Mouse (Mus musculus): Measurements from ENCODE around the gene Amn. TPM values are rescaled to one million over a fixed set of nuclear protein-coding genes. Genes with fewer than 3 reads are reported as not detected.

The Amn gene
- polyA plus RNA-seq, 1 experiment from 2014 or later, result 1.0 TPM

DNA sequence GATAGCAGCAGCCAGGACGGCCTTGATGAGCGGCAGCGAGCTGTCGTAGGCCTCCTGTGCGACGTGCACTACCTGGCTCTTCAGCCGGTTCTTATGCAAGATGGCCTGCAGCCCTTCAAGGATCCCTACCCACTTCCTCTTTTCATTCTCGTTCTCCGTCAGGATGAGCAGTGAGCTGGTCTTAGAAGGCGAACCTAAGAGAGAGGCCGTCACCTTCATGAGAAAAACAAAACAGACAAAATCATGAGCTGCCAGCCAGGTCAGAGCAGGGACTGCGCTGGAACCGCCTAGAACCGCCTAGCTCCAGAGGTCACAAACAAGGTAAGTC is 31.1 kb downstream of the Amn start:
- no peak overlapping the region for H3K4me2 ChIP-seq
- H3K27me3 ChIP-seq, result no peaks in the 10 kb centered on the region
- no peak overlapping the region for H3K9ac ChIP-seq
- no peaks in the 10 kb centered on the region for H3K4me1 ChIP-seq
- H3K36me3 ChIP-seq, result peaks cover 95% of the 10 kb centered on the region
- ATAC-seq (ENCODE audit: insufficient number of reproducible peaks, low FRiP score, low TSS enrichment, low read depth), result no peak
- H3K4me3 ChIP-seq, result no peak overlapping the region
- no peaks in the 10 kb centered on the region for H3K9me3 ChIP-seq
- H3K27ac ChIP-seq, result no peak overlapping the region
- WGBS, result 94% methylated on average over 14 of the region's 14 CpGs

DNA sequence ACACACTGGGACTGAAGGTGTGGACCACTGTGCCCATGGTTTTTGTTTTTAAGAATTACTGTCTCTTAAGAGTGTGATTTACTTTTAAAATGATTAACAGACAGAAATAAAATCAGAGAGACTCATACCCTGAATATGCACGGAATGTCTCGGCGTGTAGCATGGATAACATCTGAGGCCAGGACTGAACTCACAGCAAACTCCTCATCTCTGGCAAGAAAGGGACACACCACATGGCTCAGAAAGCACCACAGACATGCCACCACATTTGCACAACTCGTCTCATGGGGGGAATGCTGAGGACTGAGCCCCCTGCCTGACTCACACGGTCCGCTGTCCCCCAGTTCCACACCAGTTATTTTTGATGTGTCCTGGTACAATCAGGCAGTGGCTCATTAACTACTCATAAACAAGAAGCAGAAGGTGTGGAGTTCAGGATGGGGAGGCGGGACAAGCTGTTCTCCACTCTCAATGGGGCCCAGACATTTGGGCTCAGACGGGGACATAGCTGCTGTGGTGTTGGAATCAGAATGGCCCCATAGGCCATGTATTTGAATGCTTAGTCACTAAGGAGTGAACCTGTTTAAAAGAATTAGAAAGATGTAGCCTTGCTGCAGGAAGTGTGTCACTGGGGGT is 32.9 kb downstream of the Amn start:
- Histone ChIP-seq H3K36me3 (peaks cover 93% of the 10 kb centered on the region), H3K4me2 (no peak overlapping the region), H3K27ac (no peak overlapping the region), H3K4me1 (no peaks in the 10 kb centered on the region), H3K27me3 (no peaks in the 10 kb centered on the region), H3K4me3 (no peak overlapping the region), H3K9ac (no peak overlapping the region), H3K9me3 (no peaks in the 10 kb centered on the region)
- no peak for ATAC-seq (ENCODE audit: insufficient number of reproducible peaks, low FRiP score, low TSS enrichment, low read depth)
- 84% methylated on average over 8 of the region's 8 CpGs for WGBS

- ATAC-seq (ENCODE audit: insufficient number of reproducible peaks, low FRiP score, low TSS enrichment, low read depth), result no peak
- H3K27me3 ChIP-seq, result no peaks in the 10 kb centered on the region
- H3K9ac ChIP-seq, result no peak overlapping the region
- no peak overlapping the region for H3K4me2 ChIP-seq
- H3K9me3 ChIP-seq, result no peaks in the 10 kb centered on the region
- H3K36me3 ChIP-seq, result peaks cover 98% of the 10 kb centered on the region
- H3K4me3 ChIP-seq, result no peak overlapping the region
- H3K27ac ChIP-seq, result no peak overlapping the region
- 81% methylated on average over 8 of the region's 8 CpGs for WGBS
- H3K4me1 ChIP-seq, result no peaks in the 10 kb centered on the region
Measured at GRCm38 (mm10) chr12:111306821-111307220, 35.9 kb downstream of the Amn start.

GRCm38 (mm10) chr12:111309256-111309655 is 38.4 kb downstream of the Amn start:
- Histone ChIP-seq H3K4me3 (no peak overlapping the region), H3K27me3 (no peaks in the 10 kb centered on the region), H3K36me3 (peaks cover 96% of the 10 kb centered on the region), H3K4me2 (no peak overlapping the region), H3K9me3 (no peaks in the 10 kb centered on the region), H3K9ac (no peak overlapping the region), H3K4me1 (no peaks in the 10 kb centered on the region), H3K27ac (no peak overlapping the region)
- WGBS, result 84% methylated on average over 12 of the region's 12 CpGs
- ATAC-seq (ENCODE audit: insufficient number of reproducible peaks, low FRiP score, low TSS enrichment, low read depth), result no peak

GRCm38 (mm10) chr12:111309931-111310330 is 39.0 kb downstream of the Amn start:
- Histone ChIP-seq H3K9me3 (no peaks in the 10 kb centered on the region), H3K4me3 (no peak overlapping the region), H3K36me3 (peaks cover 95% of the 10 kb centered on the region), H3K27me3 (no peaks in the 10 kb centered on the region), H3K4me1 (no peaks in the 10 kb centered on the region), H3K4me2 (no peak overlapping the region), H3K9ac (no peak overlapping the region), H3K27ac (no peak overlapping the region)
- ATAC-seq (ENCODE audit: insufficient number of reproducible peaks, low FRiP score, low TSS enrichment, low read depth), result no peak
- WGBS, result 87% methylated on average over 14 of the region's 14 CpGs

DNA sequence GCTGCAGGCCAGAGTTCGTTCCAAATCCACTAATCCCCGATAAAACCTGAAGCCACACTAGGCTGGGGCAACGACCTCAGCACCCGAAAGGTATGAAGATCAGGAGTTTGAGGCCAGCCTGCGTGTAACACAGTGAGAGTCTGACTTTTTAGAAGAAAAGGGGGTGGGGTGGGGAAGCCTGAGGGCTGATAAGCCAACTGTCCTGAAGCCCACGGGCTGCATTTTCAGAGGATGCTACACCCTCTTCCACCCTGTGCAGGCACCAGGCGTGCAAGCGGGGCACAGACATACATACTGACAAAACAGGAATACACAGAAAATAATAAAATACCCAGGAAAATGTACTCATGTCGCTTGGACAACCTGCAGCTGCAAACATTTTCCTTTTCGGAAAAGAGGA is 40.9 kb downstream of the Amn start:
- no peak overlapping the region for H3K4me2 ChIP-seq
- no peak overlapping the region for H3K4me3 ChIP-seq
- H3K27ac ChIP-seq, result no peak overlapping the region
- no peak overlapping the region for H3K9ac ChIP-seq
- H3K27me3 ChIP-seq, result no peaks in the 10 kb centered on the region
- H3K36me3 ChIP-seq, result peaks cover 95% of the 10 kb centered on the region
- no peaks in the 10 kb centered on the region for H3K9me3 ChIP-seq
- no peak for ATAC-seq (ENCODE audit: insufficient number of reproducible peaks, low FRiP score, low TSS enrichment, low read depth)
- no peaks in the 10 kb centered on the region for H3K4me1 ChIP-seq
- WGBS, result 93% methylated on average over 10 of the region's 10 CpGs

- 94% methylated on average over 7 of the region's 7 CpGs for WGBS
- Histone ChIP-seq H3K4me2 (no peak overlapping the region), H3K36me3 (peaks cover 98% of the 10 kb centered on the region), H3K27me3 (no peaks in the 10 kb centered on the region), H3K27ac (no peak overlapping the region), H3K4me1 (no peaks in the 10 kb centered on the region), H3K4me3 (no peak overlapping the region), H3K9ac (no peak overlapping the region), H3K9me3 (no peaks in the 10 kb centered on the region)
- ATAC-seq (ENCODE audit: insufficient number of reproducible peaks, low FRiP score, low TSS enrichment, low read depth), result no peak
Measured at GRCm38 (mm10) chr12:111314273-111314672, 43.4 kb downstream of the Amn start.

- Histone ChIP-seq H3K27me3 (no peaks in the 10 kb centered on the region), H3K4me2 (no peak overlapping the region), H3K4me3 (no peak overlapping the region), H3K36me3 (peaks cover 98% of the 10 kb centered on the region), H3K9me3 (no peaks in the 10 kb centered on the region), H3K4me1 (no peaks in the 10 kb centered on the region), H3K9ac (no peak overlapping the region), H3K27ac (no peak overlapping the region)
- 95% methylated on average over 9 of the region's 9 CpGs for WGBS
- no peak for ATAC-seq (ENCODE audit: insufficient number of reproducible peaks, low FRiP score, low TSS enrichment, low read depth)
Measured at GRCm38 (mm10) chr12:111317694-111318093, 46.8 kb downstream of the Amn start.

- Histone ChIP-seq H3K9me3 (no peaks in the 10 kb centered on the region), H3K4me1 (no peaks in the 10 kb centered on the region), H3K27me3 (no peaks in the 10 kb centered on the region), H3K9ac (no peak overlapping the region), H3K27ac (no peak overlapping the region), H3K4me3 (no peak overlapping the region), H3K4me2 (no peak overlapping the region), H3K36me3 (peaks cover 100% of the 10 kb centered on the region)
- no peak for ATAC-seq (ENCODE audit: insufficient number of reproducible peaks, low FRiP score, low TSS enrichment, low read depth)
- WGBS, result 82% methylated on average over 12 of the region's 12 CpGs
Measured at GRCm38 (mm10) chr12:111320549-111320948, 49.7 kb downstream of the Amn start.

GRCm38 (mm10) chr12:111321832-111322231 is 50.9 kb downstream of the Amn start:
- Histone ChIP-seq H3K36me3 (peaks cover 99% of the 10 kb centered on the region), H3K4me1 (no peaks in the 10 kb centered on the region), H3K27ac (no peak overlapping the region), H3K27me3 (no peaks in the 10 kb centered on the region), H3K9me3 (no peaks in the 10 kb centered on the region), H3K4me2 (no peak overlapping the region), H3K4me3 (no peak overlapping the region), H3K9ac (no peak overlapping the region)
- 89% methylated on average over 13 of the region's 13 CpGs for WGBS
- ATAC-seq (ENCODE audit: insufficient number of reproducible peaks, low FRiP score, low TSS enrichment, low read depth), result no peak

GRCm38 (mm10) chr12:111323423-111323822 is 52.5 kb downstream of the Amn start:
- no peak overlapping the region for H3K4me2 ChIP-seq
- peaks cover 99% of the 10 kb centered on the region for H3K36me3 ChIP-seq
- H3K4me1 ChIP-seq, result no peaks in the 10 kb centered on the region
- no peaks in the 10 kb centered on the region for H3K9me3 ChIP-seq
- no peak for ATAC-seq (ENCODE audit: insufficient number of reproducible peaks, low FRiP score, low TSS enrichment, low read depth)
- no peaks in the 10 kb centered on the region for H3K27me3 ChIP-seq
- H3K9ac ChIP-seq, result no peak overlapping the region
- no peak overlapping the region for H3K27ac ChIP-seq
- no peak overlapping the region for H3K4me3 ChIP-seq
- 77% methylated on average over 4 of the region's 4 CpGs for WGBS

DNA sequence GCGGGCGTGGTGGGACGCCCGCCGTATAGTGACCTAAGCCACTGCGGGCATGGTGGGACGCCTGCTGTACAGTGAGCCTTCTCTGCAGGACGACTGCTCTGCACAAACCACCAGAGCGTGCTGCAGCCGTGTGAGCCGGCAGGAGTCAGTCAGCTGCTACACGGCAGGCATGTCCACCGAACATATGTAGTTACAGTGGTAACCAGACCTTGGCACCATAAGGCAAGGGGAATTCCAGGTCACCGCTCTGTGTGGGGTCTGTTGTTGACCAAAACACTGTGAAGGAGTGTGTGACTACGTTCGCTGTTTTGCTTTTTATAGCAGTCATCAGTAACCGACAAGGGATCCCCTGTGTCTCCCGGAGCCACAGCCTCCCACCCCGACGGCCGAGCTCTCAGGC is 53.6 kb downstream of the Amn start:
- Histone ChIP-seq H3K9ac (no peak overlapping the region), H3K36me3 (peaks cover 99% of the 10 kb centered on the region), H3K4me3 (no peak overlapping the region), H3K27me3 (no peaks in the 10 kb centered on the region), H3K4me2 (no peak overlapping the region), H3K9me3 (no peaks in the 10 kb centered on the region), H3K27ac (no peak overlapping the region), H3K4me1 (no peaks in the 10 kb centered on the region)
- no peak for ATAC-seq (ENCODE audit: insufficient number of reproducible peaks, low FRiP score, low TSS enrichment, low read depth)
- WGBS, result 93% methylated on average over 21 of the region's 21 CpGs

DNA sequence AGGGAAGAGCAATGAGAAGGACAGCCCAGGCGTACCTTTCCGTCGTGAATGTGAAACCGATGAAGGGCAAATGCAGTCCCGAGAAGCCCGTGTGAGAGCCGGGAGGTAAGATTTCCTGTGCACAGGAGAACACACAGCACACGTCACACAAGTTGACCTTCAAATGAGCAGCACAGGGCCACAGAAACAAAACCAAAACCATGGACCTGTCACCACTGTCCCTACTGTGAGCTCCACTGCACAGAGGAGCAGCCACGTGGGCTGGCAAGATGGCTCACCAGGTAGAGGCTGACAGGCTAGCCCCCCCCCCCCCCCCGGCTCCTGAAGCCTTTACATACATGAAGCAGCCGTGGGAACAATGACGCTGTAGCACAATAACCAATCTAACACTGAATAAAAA is 54.1 kb downstream of the Amn start:
- H3K4me1 ChIP-seq, result no peaks in the 10 kb centered on the region
- no peak for ATAC-seq (ENCODE audit: insufficient number of reproducible peaks, low FRiP score, low TSS enrichment, low read depth)
- H3K36me3 ChIP-seq, result peaks cover 99% of the 10 kb centered on the region
- H3K9me3 ChIP-seq, result no peaks in the 10 kb centered on the region
- H3K4me2 ChIP-seq, result no peak overlapping the region
- H3K27ac ChIP-seq, result no peak overlapping the region
- no peaks in the 10 kb centered on the region for H3K27me3 ChIP-seq
- H3K4me3 ChIP-seq, result no peak overlapping the region
- no peak overlapping the region for H3K9ac ChIP-seq
- 93% methylated on average over 12 of the region's 12 CpGs for whole genome bisulfite sequencing
